Mouse (Mus musculus) ES-Bruce4 (cell line): Measurements from ENCODE around the gene G6pc.

Experiments
- CTCF ChIP-seq: IDR thresholded peaks from one replicate; pipeline ENCODE4 v1.8.1; 2011; ENCODE audit warnings: low read depth, low read length
- POLR2A ChIP-seq: IDR thresholded peaks from one replicate; pipeline ENCODE4 v1.8.1; 2011; ENCODE audit warnings: low read length; ENCODE audit not compliant: insufficient read depth

GRCm38 (mm10) chr11:101424925-101425813 is 57.8 kb downstream of the G6pc start, which contains the start of the genes Rundc1 and Ptges3l:
- peak; percentile 13 for TF ChIP-seq CTCF
- TF ChIP-seq POLR2A, result no peak
